Mouse (Mus musculus) heart, adult 2 months (tissue): ENCODE measurements around the gene Ctsz. TPM values are rescaled to one million over a fixed set of nuclear protein-coding genes. Genes with fewer than 3 reads are reported as not detected.
A peak's percentile ranks its signal among the peaks of the same experiment; 100 is the strongest.

Experiments used
- DNase-seq, 2 experiments: peaks; one replicate each; pipeline ENCODE4 v3.0.0; 2021
- H3K27ac ChIP-seq: fragments of 200-600 bp; 2 replicates; pipeline ENCODE4 v1.8.1; 2022
- H3K27me3 ChIP-seq: fragments of 200-500 bp; 2 replicates; pipeline ENCODE4 v1.6.1; 2012; ENCODE audit warnings: mild to moderate bottlenecking, low read length, inconsistent platforms, mixed read lengths; ENCODE audit not compliant: control insufficient read depth, insufficient read depth
- H3K36me3 ChIP-seq: fragments of 200-500 bp; 2 replicates; pipeline ENCODE4 v1.6.1; 2012; ENCODE audit warnings: low read length, inconsistent platforms; ENCODE audit not compliant: control insufficient read depth, insufficient read depth
- H3K4me1 ChIP-seq: fragments of 200-500 bp; 2 replicates; pipeline ENCODE4 v1.6.1; 2011; ENCODE audit warnings: low read length; ENCODE audit not compliant: control insufficient read depth, insufficient read depth
- H3K4me3 ChIP-seq: fragments of 200-600 bp; 2 replicates; pipeline ENCODE4 v1.8.1; 2022
- H3K79me2 ChIP-seq: fragments of 200-500 bp; replicated peaks from 2 replicates; pipeline ENCODE4 v1.6.1; 2012; ENCODE audit warnings: mild to moderate bottlenecking, inconsistent platforms, low read length, moderate library complexity, mixed read lengths; ENCODE audit not compliant: control insufficient read depth, insufficient read depth
- H3K9ac ChIP-seq: fragments of 200-500 bp; 2 replicates; pipeline ENCODE4 v1.6.1; 2012; ENCODE audit warnings: low read depth, mild to moderate bottlenecking, control low read depth, inconsistent platforms, low read length, mixed read lengths
- CTCF ChIP-seq: fragments of 200-600 bp; IDR thresholded peaks from 2 replicates; pipeline ENCODE4 v1.8.1; 2022; ENCODE audit warnings: antibody characterized with exemption, mild to moderate bottlenecking, moderate library complexity
- EP300 ChIP-seq: fragments of 200-500 bp; IDR thresholded peaks from 2 replicates; pipeline ENCODE4 v1.6.1; 2011; ENCODE audit warnings: low read depth, low read length, control low read depth; ENCODE audit not compliant: insufficient read depth
- POLR2A ChIP-seq: fragments of 200-500 bp; IDR thresholded peaks from 2 replicates; pipeline ENCODE4 v1.6.1; 2011; ENCODE audit warnings: mild to moderate bottlenecking, low read depth, low read length, control low read depth; ENCODE audit not compliant: insufficient read depth
- WGBS: fragments of 180-500 bp; shearing (Covaris S2); methylation state at CpG from one replicate; pipeline ENCODE4 v1.1.7; 2018; 5-methylcytosine and 5-hydroxymethylcytosine counted together
- intact Hi-C: fragments of 180-260 bp; cut with DNase I; formaldehyde crosslinking; loops from one replicate; pipeline ENCODE4 v1.15.1; 2025
- polyA plus RNA-seq: library from polyadenylated mRNA; depleted of rRNA; stranded (reverse); fragments of >200 nt; gene quantifications from 2 replicates; pipeline ENCODE4 v1.2.3, GENCODE M21; 2012
- total RNA-seq, 2 experiments: library from RNA; stranded (reverse); gene quantifications; 2 replicates each; pipeline ENCODE4 v1.2.3; 2021

Gene Ctsz
- total and polyA plus RNA-seq, 3 experiments = 31.1 to 49.5 (median 34.4) TPM

DNA sequence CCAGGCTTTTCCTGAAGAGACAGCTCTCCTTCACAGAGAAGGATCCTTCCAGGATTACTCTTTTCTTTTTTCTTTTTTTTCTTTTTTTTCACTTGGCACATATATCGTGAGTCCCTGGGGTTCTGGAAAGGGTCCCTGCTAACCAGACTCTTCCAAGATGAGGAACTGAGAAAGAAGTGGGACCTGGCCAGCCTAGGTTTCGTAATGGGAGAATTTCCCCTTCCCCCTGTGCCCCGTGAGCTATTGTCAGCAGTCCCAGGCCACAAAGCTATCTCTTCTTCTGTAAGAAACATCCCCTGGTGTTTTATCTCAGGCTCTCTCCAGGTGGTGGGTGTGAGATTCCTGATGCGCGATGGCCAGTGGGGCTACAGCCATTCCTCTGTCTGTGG lies 605 bp upstream of the Ctsz start:
- whole genome bisulfite sequencing = 66% methylated on average over 5 of the region's 5 CpGs
- peaks cover 5% of the 10 kb centered on the region for H3K4me1 ChIP-seq
- no peaks in the 10 kb centered on the region for H3K27me3 ChIP-seq
- H3K79me2 ChIP-seq = no peaks in the 10 kb centered on the region
- H3K4me3 ChIP-seq = no peak overlapping the region
- H3K27ac ChIP-seq = no peak overlapping the region; the same call in 1 of the 2 replicates
- no peak overlapping the region for H3K9ac ChIP-seq
- TF ChIP-seq POLR2A (no peak), EP300 (no peak), CTCF (no peak)
- H3K36me3 ChIP-seq = no peaks in the 10 kb centered on the region
- peak in 1 of 2 experiments; percentile 49 for DNase-seq
- intact Hi-C loops = loop anchor here (2.0 kb wide), 1 partner anchor 25 kb away; the partner anchor contains the start of gene Nelfcd

DNA sequence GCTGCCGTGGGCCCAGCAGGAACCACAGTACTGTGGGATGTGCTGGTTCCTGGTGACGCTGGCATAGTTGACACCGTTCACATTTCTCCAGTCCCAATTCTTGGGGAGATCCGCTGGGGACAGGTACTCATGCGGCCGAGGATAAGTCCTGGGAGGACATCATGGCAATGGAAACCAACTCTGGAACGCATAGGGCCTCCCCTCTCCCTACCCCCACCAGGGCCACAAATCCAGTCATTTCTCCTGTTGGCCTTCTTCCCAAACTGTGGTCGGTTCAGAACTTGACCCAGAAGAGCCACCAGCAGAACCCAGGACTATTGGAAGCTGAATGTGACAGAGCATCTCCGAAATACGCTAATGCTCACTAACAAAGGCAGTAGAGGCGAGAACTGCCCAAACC lies 658 bp downstream of the Ctsz start:
- intact Hi-C loops = loop anchor here (2.0 kb wide), 1 partner anchor 23 kb away; the partner anchor contains the start of gene Nelfcd
- Histone ChIP-seq H3K27me3 (no peaks in the 10 kb centered on the region), H3K36me3 (no peaks in the 10 kb centered on the region), H3K27ac (peak overlapping the region; percentile 78), H3K4me3 (peak overlapping the region; percentile 50), H3K4me1 (peaks cover 5% of the 10 kb centered on the region), H3K79me2 (no peaks in the 10 kb centered on the region), H3K9ac (peak overlapping the region; percentile 84)
- no peak for DNase-seq
- 59% methylated on average over 11 of the region's 11 CpGs for WGBS
- TF ChIP-seq CTCF (no peak), POLR2A (no peak)

DNA sequence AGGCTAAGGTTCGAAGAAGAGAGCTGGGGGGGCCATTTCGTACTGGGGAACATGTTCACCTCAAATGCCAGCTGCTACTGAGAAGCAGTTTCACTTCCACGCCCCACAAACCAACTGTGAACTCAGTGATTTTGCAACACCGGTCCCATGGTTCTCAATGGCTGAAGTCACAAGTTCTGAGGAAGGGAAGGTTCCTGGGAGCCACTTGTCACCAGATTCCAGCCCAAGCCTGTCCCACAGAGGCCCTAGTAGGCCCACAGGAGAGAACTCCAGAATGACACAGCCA lies 1.2 kb downstream of the Ctsz start:
- peak; percentile 44 to 70 for DNase-seq
- intact Hi-C loops = no loop called here

DNA sequence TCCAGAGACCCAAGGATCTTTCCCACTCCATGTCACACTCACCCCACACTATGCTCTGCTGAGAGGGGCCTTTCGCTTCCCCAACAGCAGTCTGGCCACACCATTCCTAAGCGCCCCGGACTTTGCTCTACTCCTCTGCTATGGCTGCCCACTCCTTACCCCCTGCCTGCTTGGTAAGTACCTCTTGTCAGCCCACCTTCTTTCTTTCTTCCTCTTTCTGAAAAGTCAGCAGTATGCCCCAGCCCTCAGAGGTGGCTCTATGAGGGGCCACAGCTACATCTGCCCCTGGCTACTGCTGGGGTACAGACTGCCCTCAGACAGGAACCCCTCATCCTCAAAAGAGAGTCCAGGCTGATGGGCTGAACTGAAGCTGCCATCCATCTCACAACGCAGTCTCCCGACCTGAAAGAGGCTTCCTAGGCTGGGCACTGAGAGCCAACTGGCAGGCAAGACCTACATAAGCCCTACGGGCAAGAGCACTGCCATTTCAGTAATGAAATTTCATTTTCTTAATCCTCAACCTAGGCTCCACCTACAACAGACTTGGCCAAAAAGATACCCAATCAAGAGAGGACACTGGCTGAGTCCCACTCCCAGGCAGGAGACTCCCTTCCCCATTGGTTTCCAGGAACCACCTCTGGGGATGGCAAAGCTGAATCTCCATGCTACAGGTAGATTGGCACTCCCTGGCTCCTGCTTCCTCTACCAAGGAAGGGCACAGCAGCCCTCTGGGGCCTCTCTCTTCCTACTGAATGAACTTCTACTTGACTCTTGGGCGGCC lies 1.7 kb downstream of the Ctsz start:
- Histone ChIP-seq H3K4me3 (no peak overlapping the region), H3K9ac (no peak overlapping the region), H3K4me1 (peaks cover 5% of the 10 kb centered on the region), H3K36me3 (no peaks in the 10 kb centered on the region), H3K27me3 (no peaks in the 10 kb centered on the region), H3K79me2 (no peaks in the 10 kb centered on the region), H3K27ac (peak overlapping the region; percentile 3; the same call in 1 of the 2 replicates)
- TF ChIP-seq CTCF = no peak
- TF ChIP-seq POLR2A = no peak
- no peak for TF ChIP-seq EP300
- intact Hi-C loops = no loop called here
- DNase-seq = no peak
- 89% methylated on average over 7 of the region's 7 CpGs for WGBS

More for the DNA sequence above, 1.2 kb downstream of the Ctsz start:
- Histone ChIP-seq H3K79me2 (no peaks in the 10 kb centered on the region), H3K4me1 (peaks cover 5% of the 10 kb centered on the region), H3K27ac (peak overlapping the region; percentile 78), H3K27me3 (no peaks in the 10 kb centered on the region), H3K4me3 (no peak overlapping the region; the same call in 1 of the 2 replicates), H3K9ac (no peak overlapping the region), H3K36me3 (no peaks in the 10 kb centered on the region)
- 87% methylated on average over 4 of the region's 4 CpGs for WGBS
- TF ChIP-seq CTCF = no peak
- no peak for TF ChIP-seq POLR2A
- no peak for TF ChIP-seq EP300

DNA sequence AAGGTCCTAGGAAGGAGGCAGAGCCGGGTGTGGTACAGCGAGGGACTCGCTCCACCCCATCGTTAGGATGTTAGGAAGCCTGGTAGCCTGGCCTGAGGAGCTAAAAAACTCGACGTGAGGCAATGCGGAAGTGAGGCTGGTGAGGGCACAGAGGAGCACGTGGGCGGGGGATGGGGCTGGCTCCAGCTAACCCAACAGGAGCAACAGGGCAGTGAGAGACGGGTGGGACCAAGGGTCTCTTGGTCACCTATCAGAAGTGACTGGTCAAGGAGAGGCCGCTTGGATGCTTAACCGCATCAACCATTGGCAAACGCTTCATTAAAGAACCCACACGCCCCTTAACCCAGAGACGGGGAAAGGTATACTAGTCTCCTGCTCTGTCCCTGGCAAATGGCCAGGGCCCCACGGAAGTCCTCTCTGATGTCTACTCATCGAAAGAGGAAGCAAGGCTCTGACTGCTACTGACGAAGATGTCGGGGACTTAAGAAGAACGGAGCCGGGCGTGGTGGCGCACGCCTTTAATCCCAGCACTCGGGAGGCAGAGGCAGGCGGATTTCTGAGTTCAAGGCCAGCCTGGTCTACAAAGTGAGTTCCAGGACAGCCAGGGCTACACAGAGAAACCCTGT lies 2.6 kb downstream of the Ctsz start:
- Histone ChIP-seq H3K79me2 (no peaks in the 10 kb centered on the region), H3K4me3 (no peak overlapping the region), H3K4me1 (peaks cover 5% of the 10 kb centered on the region), H3K9ac (no peak overlapping the region), H3K27me3 (no peaks in the 10 kb centered on the region), H3K36me3 (no peaks in the 10 kb centered on the region), H3K27ac (no peak overlapping the region)
- intact Hi-C loops = no loop called here
- WGBS = 85% methylated on average over 26 of the region's 26 CpGs
- TF ChIP-seq CTCF = no peak
- TF ChIP-seq EP300 = no peak
- TF ChIP-seq POLR2A = no peak
- DNase-seq = peak in 1 of 2 experiments; percentile 65

DNA sequence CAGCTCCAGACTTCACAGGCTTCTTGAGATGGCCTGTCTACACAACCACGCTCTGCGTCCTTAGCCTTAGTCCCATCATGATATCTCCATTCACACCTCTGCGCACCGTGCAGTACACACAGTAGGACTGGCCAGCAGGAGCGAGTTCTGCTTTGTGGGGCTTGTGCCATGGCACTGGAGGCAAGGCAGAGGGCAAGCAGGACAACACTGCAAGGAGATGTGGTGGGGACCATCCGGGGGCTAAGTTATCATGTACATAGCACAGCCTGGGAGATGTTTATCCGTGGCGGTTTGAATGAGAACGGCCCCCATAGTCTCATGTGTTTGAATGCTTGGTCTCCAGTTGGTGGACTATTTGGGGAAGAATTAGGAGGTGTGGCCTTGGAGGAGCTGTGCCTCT lies 3.9 kb downstream of the Ctsz start:
- TF ChIP-seq POLR2A (no peak), EP300 (no peak), CTCF (no peak)
- DNase-seq = no peak
- Histone ChIP-seq H3K9ac (no peak overlapping the region), H3K79me2 (no peaks in the 10 kb centered on the region), H3K4me3 (no peak overlapping the region), H3K36me3 (no peaks in the 10 kb centered on the region), H3K27me3 (no peaks in the 10 kb centered on the region), H3K27ac (no peak overlapping the region), H3K4me1 (peaks cover 5% of the 10 kb centered on the region)
- 95% methylated on average over 9 of the region's 9 CpGs for WGBS
- intact Hi-C loops = no loop called here
